Mouse (Mus musculus) embryonic facial prominence, embryonic 11.5 days (tissue): ENCODE measurements around the gene Plpp4. TPM values are rescaled to one million over a fixed set of nuclear protein-coding genes. Genes with fewer than 3 reads are reported as not detected.

ENCODE experiments used
- ATAC-seq: fragments of 200-750 bp; cut with Nextera tagmentation; replicated peaks from 2 replicates; pipeline ENCODE4 v1.8.0; 2017; ENCODE audit warnings: low read depth; ENCODE audit not compliant: insufficient number of reproducible peaks, low FRiP score, low TSS enrichment
- DNase-seq: peaks from one replicate; pipeline ENCODE4 v3.0.0-alpha.2; 2015; ENCODE audit warnings: low spot score
- H3K27ac ChIP-seq: fragments of 300-500 bp; sonication (generic); replicated peaks from 2 replicates; pipeline ENCODE4 v1.5.1; 2014; ENCODE audit warnings: mild to moderate bottlenecking, low read depth, low read length, control low read depth
- H3K27me3 ChIP-seq: fragments of 300-500 bp; sonication (generic); 2 replicates; pipeline ENCODE4 v1.6.1; 2014; ENCODE audit warnings: mild to moderate bottlenecking, low read length, moderate library complexity, mixed read lengths; ENCODE audit not compliant: control insufficient read depth, insufficient read depth
- H3K36me3 ChIP-seq: fragments of 300-500 bp; sonication (generic); replicated peaks from 2 replicates; pipeline ENCODE4 v1.6.1; 2014; ENCODE audit warnings: low read depth, mild to moderate bottlenecking, low read length, moderate library complexity, mixed read lengths; ENCODE audit not compliant: control insufficient read depth, insufficient read depth
- H3K4me1 ChIP-seq: fragments of 300-500 bp; sonication (generic); 2 replicates; pipeline ENCODE4 v1.6.1; 2014; ENCODE audit warnings: low read length, mixed read lengths; ENCODE audit not compliant: control insufficient read depth, insufficient read depth
- H3K4me2 ChIP-seq: fragments of 300-500 bp; sonication (generic); 2 replicates; pipeline ENCODE4 v1.6.1; 2014; ENCODE audit warnings: low read depth, mild to moderate bottlenecking, control low read depth, low read length, moderate library complexity
- H3K4me3 ChIP-seq: fragments of 300-500 bp; sonication (generic); 2 replicates; pipeline ENCODE4 v1.5.1; 2014; ENCODE audit warnings: low read depth, low read length, control low read depth
- H3K9ac ChIP-seq: fragments of 300-500 bp; sonication (generic); replicated peaks from 2 replicates; pipeline ENCODE4 v1.6.1; 2014; ENCODE audit warnings: mild to moderate bottlenecking, control low read depth, low read length
- H3K9me3 ChIP-seq: fragments of 300-500 bp; sonication (generic); replicated peaks from 2 replicates; pipeline ENCODE4 v1.6.1; 2016; ENCODE audit warnings: mild to moderate bottlenecking, low read length, inconsistent platforms, mixed read lengths; ENCODE audit not compliant: control insufficient read depth
- WGBS: fragments of 180-500 bp; shearing (Covaris S2); extraction: QIAGEN DNeasy Blood & Tissue Kit; methylation state at CpG from one replicate; pipeline ENCODE4 v1.1.7; 2014; 5-methylcytosine and 5-hydroxymethylcytosine counted together
- polyA plus RNA-seq: library from polyadenylated mRNA; unstranded; fragments of >200 nt; fragmentation: Nextera tagmentation; extraction: Ambion mirVana; gene quantifications from 2 replicates; pipeline ENCODE4 v1.2.1, GENCODE M21; 2014

Gene Plpp4
- polyA plus RNA-seq, 1 experiment from 2014 or later, result 1.5 TPM

GRCm38 (mm10) chr7:129392835-129393489 is 136.1 kb downstream of the Plpp4 start:
- Histone ChIP-seq H3K4me1 (no peaks in the 10 kb centered on the region), H3K4me2 (no peak overlapping the region), H3K36me3 (no peaks in the 10 kb centered on the region), H3K9ac (no peak overlapping the region), H3K9me3 (no peaks in the 10 kb centered on the region), H3K4me3 (no peak overlapping the region), H3K27ac (no peak overlapping the region), H3K27me3 (no peaks in the 10 kb centered on the region)
- DNase-seq (no peak), ATAC-seq (no peak)
- WGBS, result 73% methylated on average over 11 of the region's 11 CpGs

GRCm38 (mm10) chr7:129396561-129396960 is 139.7 kb downstream of the Plpp4 start:
- Histone ChIP-seq H3K4me2 (no peak overlapping the region), H3K27ac (no peak overlapping the region), H3K36me3 (no peaks in the 10 kb centered on the region), H3K4me3 (no peak overlapping the region), H3K4me1 (no peaks in the 10 kb centered on the region), H3K9me3 (no peaks in the 10 kb centered on the region), H3K9ac (no peak overlapping the region), H3K27me3 (no peaks in the 10 kb centered on the region)
- WGBS, result 82% methylated on average over 5 of the region's 5 CpGs
- DNase-seq (no peak), ATAC-seq (no peak)

DNA sequence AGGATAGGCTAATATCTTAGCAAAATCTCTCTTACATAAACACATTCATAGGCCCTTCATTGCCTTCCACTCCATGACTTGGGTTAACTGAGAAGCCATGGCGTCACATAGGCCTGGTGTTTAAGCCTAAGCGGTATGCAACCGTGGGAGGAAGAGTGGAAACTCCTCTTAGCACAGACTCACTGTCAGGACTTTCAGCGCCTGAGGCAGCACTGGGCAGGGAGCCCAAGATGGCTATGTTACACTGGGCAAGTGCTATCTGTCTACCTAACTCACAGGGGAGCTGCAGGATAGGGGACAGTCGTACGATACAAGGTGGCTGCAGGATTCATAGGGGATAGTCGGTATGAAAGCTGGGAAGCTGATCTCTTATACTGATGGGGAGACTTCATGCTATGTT is 142.2 kb downstream of the Plpp4 start:
- H3K27ac ChIP-seq, result no peak overlapping the region
- H3K36me3 ChIP-seq, result no peaks in the 10 kb centered on the region
- 88% methylated on average over 7 of the region's 7 CpGs for WGBS
- H3K9ac ChIP-seq, result no peak overlapping the region
- H3K4me2 ChIP-seq, result no peak overlapping the region
- ATAC-seq (no peak), DNase-seq (no peak)
- no peaks in the 10 kb centered on the region for H3K27me3 ChIP-seq
- H3K4me3 ChIP-seq, result no peak overlapping the region
- no peaks in the 10 kb centered on the region for H3K4me1 ChIP-seq
- H3K9me3 ChIP-seq, result no peaks in the 10 kb centered on the region

DNA sequence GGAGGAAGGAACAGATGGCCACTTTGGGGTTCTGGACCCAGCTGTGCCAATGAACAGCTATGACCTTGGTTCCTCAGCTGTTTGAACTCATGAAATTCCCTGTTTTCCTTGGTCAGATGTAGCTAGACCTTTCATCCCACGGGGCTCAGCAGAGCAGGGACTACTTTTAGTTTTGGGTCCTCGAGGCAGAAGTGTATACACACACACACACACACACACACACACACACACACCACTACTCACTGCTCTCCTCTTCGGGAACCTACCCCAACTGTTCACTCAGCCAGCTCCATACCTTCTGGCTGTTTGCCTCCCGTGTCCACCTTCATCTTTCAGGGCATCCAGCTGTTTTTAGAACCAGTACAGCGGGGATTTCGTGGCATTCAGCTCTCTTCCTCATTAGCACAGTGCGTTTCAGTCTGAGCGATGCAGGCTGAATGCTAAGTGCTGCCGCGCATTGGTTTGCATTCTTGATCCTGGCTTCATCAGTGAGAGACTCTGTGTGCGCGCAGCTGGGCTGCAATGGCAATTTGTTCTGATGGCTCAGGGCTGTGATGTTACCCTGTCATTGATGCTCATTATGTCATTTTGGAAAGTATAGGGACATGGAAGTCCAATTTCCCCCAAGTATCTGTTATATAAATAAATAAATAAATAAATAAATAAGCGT is 146.0 kb downstream of the Plpp4 start:
- H3K4me2 ChIP-seq, result no peak overlapping the region
- H3K9ac ChIP-seq, result no peak overlapping the region
- no peak for DNase-seq

GRCm38 (mm10) chr7:129406069-129406468 is 149.2 kb downstream of the Plpp4 start:
- Histone ChIP-seq H3K4me1 (no peaks in the 10 kb centered on the region), H3K27me3 (no peaks in the 10 kb centered on the region), H3K36me3 (no peaks in the 10 kb centered on the region), H3K4me3 (no peak overlapping the region), H3K4me2 (no peak overlapping the region), H3K9ac (no peak overlapping the region), H3K27ac (no peak overlapping the region), H3K9me3 (no peaks in the 10 kb centered on the region)
- ATAC-seq (no peak), DNase-seq (no peak)
- 48% methylated on average over 7 of the region's 7 CpGs for WGBS

More for the DNA sequence above, 146.0 kb downstream of the Plpp4 start:
- Histone ChIP-seq H3K9me3 (no peaks in the 10 kb centered on the region), H3K4me1 (no peaks in the 10 kb centered on the region), H3K27me3 (no peaks in the 10 kb centered on the region), H3K4me3 (no peak overlapping the region), H3K27ac (no peak overlapping the region), H3K36me3 (no peaks in the 10 kb centered on the region)
- no peak for ATAC-seq
- WGBS, result 81% methylated on average over 13 of the region's 13 CpGs

DNA sequence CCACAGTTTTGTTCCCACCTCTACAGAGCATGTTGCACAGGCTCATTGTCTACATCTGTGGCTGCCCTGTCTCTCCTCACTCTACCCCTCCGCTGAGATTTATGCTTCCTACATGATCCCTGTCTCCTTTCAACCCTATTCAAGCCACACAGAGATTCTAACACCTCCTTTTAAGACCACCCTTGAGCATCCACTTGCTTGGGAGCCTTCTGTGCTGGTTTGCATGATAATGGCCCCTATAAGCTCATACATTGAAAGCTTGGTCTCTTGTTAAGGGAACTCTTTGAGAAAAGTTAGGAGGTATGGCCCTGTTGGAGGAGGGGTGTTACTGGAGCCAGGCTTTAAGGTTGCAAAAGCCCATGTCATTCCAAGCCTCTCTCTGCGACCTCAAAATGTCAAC is 155.9 kb downstream of the Plpp4 start:
- Histone ChIP-seq H3K9me3 (no peaks in the 10 kb centered on the region), H3K27ac (no peak overlapping the region), H3K36me3 (no peaks in the 10 kb centered on the region), H3K4me2 (no peak overlapping the region), H3K9ac (no peak overlapping the region), H3K4me1 (no peaks in the 10 kb centered on the region), H3K4me3 (no peak overlapping the region), H3K27me3 (no peaks in the 10 kb centered on the region)
- ATAC-seq, result no peak
- DNase-seq, result no peak
- WGBS, result 69% methylated on average over 2 of the region's 2 CpGs

DNA sequence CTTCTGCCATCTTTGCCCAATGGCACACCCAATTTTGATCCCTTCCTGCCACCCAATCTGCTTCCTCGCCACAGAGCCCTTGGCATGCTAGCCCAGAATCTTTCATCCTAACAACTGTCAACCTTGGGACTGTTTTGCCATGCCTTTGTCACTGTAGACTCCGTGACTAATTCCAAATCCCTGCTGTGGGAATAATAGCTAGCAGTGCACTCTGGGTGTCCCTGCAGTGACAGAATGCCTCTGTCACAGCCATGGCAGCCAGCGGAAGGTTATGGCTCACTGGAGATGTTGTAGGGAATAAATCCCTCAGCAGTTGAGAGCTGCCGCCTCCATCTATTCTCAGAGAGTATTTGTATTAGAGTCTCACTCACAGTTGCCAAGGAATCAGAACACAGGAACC is 158.3 kb downstream of the Plpp4 start:
- H3K27me3 ChIP-seq, result no peaks in the 10 kb centered on the region
- no peak for DNase-seq
- H3K9ac ChIP-seq, result no peak overlapping the region
- no peaks in the 10 kb centered on the region for H3K36me3 ChIP-seq
- ATAC-seq, result no peak
- H3K9me3 ChIP-seq, result no peaks in the 10 kb centered on the region
- no peak overlapping the region for H3K4me2 ChIP-seq
- no peak overlapping the region for H3K4me3 ChIP-seq
- no peaks in the 10 kb centered on the region for H3K4me1 ChIP-seq
- 48% methylated on average over 4 of the region's 4 CpGs for WGBS
- no peak overlapping the region for H3K27ac ChIP-seq

- H3K36me3 ChIP-seq, result no peaks in the 10 kb centered on the region
- H3K4me2 ChIP-seq, result no peak overlapping the region
- no peak overlapping the region for H3K9ac ChIP-seq
- no peak overlapping the region for H3K4me3 ChIP-seq
- ATAC-seq, result no peak
- H3K27ac ChIP-seq, result no peak overlapping the region
- 60% methylated on average over 1 of the region's 1 CpGs for WGBS
- H3K4me1 ChIP-seq, result no peaks in the 10 kb centered on the region
- H3K27me3 ChIP-seq, result no peaks in the 10 kb centered on the region
- DNase-seq, result no peak
- H3K9me3 ChIP-seq, result no peaks in the 10 kb centered on the region
Measured at GRCm38 (mm10) chr7:129421181-129421580, 164.3 kb downstream of the Plpp4 start.
